Mouse (Mus musculus): ENCODE measurements at regions not wholly inside any gene's neighbourhood (a gene's known extent, or its start where the extent isn't known, plus 50 kb on each side); places are given as distances from the start of the nearest gene placed in this dataset.
A peak's percentile ranks its signal among the peaks of the same experiment; 100 is the strongest.

DNA sequence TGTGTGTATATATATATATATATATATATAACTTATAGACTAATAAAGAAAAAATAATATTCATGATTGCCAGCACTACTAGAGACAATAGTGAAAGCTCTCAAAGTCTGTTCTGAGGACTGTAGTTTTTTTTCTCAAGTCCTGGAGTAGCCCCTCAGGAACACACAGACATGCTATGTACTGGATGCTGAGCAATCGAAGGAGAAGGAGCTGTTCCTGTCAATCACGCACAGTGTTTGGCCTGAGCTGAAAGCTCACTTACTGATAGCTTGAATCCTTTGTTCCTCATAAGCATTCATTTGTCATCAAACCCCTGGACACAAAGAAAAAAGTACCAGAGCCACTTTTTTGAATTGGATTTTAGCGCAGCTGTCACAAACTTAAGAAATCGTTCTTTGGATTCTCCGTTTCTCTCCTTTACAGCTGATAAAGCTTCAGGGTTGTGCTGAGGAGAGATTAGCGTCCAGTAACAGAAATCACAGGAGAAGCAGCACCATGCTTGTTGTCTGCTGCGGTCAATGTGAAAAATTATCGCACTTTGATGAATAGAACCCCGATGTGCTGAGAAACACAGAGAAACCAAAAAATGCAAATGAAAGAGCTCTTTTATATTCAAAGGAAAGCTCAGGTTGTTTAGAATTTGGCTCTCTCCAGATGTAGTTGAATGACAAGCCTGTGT lies 702.2 kb upstream of the Tyrp1 start:
- Histone ChIP-seq H3K27me3 (no peaks in the 10 kb centered on the region), H3K4me3 (replicated peaks) (no peak overlapping the region), H3K36me3 (no peaks in the 10 kb centered on the region), H3K27ac (peak overlapping the region; percentile 59), H3K9me3 (no peaks in the 10 kb centered on the region), H3K4me2 (replicated peaks) (peak overlapping the region; percentile 36), H3K9ac (replicated peaks) (no peak overlapping the region; the same call in 1 of the 2 replicates), H3K4me1 (replicated peaks) (peaks cover 5% of the 10 kb centered on the region; the same call in 1 of the 2 replicates)
- ATAC-seq, result peak; percentile 86
- 41% methylated on average over 9 of the region's 9 CpGs for WGBS

DNA sequence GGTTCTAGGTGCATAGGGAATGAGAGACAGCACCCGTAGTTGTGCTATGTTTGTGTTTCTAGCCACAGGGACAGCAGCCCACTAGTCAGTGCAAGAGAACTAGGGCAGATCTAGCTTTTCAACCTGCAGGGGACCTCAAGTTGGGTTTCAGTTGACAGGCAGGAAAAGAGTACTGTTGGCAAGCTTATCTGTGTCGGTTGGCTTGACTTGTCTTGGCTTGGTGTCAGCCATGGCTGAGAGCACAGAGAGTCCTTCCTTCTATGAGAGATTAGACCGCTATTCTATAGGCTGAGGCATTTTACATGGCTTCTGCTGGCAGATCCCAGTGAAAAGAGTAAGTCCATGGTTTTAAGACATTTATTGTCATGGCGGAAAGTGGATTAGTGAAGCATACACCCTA lies 693.7 kb upstream of the Tyrp1 start:
- H3K27ac ChIP-seq, result no peak overlapping the region
- no peak overlapping the region for H3K4me2 ChIP-seq (replicated peaks)
- 92% methylated on average over 4 of the region's 4 CpGs for WGBS
- H3K36me3 ChIP-seq, result no peaks in the 10 kb centered on the region
- H3K9me3 ChIP-seq, result no peaks in the 10 kb centered on the region
- H3K4me3 ChIP-seq (replicated peaks), result no peak overlapping the region
- H3K4me1 ChIP-seq (replicated peaks), result no peaks in the 10 kb centered on the region
- H3K9ac ChIP-seq (replicated peaks), result no peak overlapping the region
- no peak for ATAC-seq
- no peaks in the 10 kb centered on the region for H3K27me3 ChIP-seq

DNA sequence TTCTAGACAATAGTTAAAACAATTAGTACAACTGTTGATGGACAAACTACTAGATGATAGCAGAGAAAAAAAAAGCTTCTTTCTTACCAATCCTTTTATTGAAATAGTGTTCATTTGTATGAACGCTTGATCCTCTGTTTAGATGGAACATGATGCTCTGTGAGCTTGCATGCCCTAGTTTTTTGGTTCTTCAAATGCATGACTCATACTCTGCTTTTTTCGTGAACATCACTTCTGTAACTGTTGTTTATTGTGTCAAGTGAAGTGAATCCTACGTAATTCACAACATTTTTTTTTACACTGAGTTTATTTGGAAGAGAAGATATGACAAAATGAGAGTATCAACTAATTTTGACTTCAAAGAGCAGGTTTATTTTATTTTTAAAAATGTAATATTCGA lies 674.1 kb upstream of the Tyrp1 start:
- Histone ChIP-seq H3K4me1 (replicated peaks) (no peaks in the 10 kb centered on the region), H3K9ac (replicated peaks) (no peak overlapping the region), H3K4me2 (replicated peaks) (no peak overlapping the region), H3K27me3 (no peaks in the 10 kb centered on the region), H3K36me3 (no peaks in the 10 kb centered on the region), H3K27ac (no peak overlapping the region), H3K4me3 (replicated peaks) (no peak overlapping the region), H3K9me3 (no peaks in the 10 kb centered on the region)
- WGBS, result 82% methylated on average over 4 of the region's 4 CpGs
- no peak for ATAC-seq

DNA sequence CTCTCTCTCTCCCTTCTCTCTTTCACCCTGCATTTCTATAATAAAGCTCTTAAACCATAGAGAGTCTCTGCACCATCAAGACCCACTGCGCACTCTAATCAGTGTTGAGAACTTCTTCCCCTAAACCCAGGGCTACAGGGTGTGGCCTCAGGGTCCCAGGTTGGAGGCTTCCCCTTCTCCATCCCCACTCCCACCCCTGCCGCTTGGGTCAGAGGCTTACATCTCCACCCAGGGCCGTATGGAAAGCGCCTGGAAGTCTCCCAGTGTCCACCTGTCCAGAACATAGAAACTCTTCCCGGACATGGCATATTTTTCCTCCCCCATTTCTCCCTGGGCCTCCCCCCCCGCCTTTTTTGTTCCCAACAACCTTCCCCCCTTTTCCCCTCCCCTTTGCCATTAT lies 660.7 kb upstream of the Tyrp1 start:
- Histone ChIP-seq H3K27me3 (no peaks in the 10 kb centered on the region), H3K9me3 (no peaks in the 10 kb centered on the region), H3K36me3 (no peaks in the 10 kb centered on the region), H3K4me2 (replicated peaks) (no peak overlapping the region), H3K4me1 (replicated peaks) (no peaks in the 10 kb centered on the region), H3K9ac (replicated peaks) (no peak overlapping the region), H3K4me3 (replicated peaks) (no peak overlapping the region), H3K27ac (no peak overlapping the region)
- no peak for ATAC-seq
- 85% methylated on average over 6 of the region's 6 CpGs for WGBS

DNA sequence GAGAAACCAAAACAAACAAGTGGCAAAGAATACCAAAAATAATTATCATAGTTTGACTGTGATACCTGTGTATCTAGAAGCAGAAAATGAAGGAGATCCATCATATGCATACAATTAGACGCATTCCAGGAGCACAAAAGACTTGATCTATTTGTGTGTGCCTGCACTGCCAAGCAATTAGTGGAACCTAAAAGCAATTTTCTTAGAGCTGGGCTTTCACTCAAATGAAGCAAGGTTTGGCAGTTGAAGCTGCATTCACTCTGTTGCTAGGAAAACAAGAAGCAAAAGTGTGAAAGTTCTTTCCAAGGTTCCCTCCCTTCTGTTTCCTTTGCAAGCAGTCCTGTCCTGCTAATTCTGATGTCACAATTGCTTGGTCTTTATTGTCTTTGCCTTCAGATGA lies 631.7 kb upstream of the Tyrp1 start:
- H3K4me3 ChIP-seq (replicated peaks), result no peak overlapping the region
- no peak overlapping the region for H3K4me2 ChIP-seq (replicated peaks)
- ATAC-seq, result no peak
- H3K36me3 ChIP-seq, result no peaks in the 10 kb centered on the region
- H3K4me1 ChIP-seq (replicated peaks), result no peaks in the 10 kb centered on the region
- no peaks in the 10 kb centered on the region for H3K9me3 ChIP-seq
- no peak overlapping the region for H3K27ac ChIP-seq
- no peak overlapping the region for H3K9ac ChIP-seq (replicated peaks)
- H3K27me3 ChIP-seq, result no peaks in the 10 kb centered on the region
- 84% methylated on average over 1 of the region's 1 CpGs for WGBS

DNA sequence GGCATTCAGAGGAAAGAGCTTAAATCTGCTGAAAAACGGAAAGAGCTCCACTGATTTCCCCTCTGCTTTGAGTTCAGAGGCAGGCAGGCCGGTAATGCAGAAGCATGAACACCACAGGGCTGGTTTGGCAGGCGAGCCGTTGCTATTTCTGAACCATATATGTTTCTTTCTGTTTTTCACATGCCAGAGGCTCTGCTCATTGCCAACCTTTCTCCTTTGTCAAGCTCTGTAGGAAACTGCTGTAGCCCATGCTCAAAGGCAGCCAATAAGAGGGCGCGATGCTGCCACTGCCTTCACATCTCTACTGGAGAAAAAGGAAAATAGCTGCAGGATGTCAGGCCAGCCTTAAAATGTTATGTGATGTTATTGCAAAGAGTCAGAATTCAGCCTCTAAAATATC lies 630.0 kb upstream of the Tyrp1 start:
- peak; percentile 56 for ATAC-seq
- H3K9me3 ChIP-seq, result no peaks in the 10 kb centered on the region
- H3K4me3 ChIP-seq (replicated peaks), result no peak overlapping the region
- no peaks in the 10 kb centered on the region for H3K36me3 ChIP-seq
- H3K4me1 ChIP-seq (replicated peaks), result no peaks in the 10 kb centered on the region
- WGBS, result 82% methylated on average over 6 of the region's 6 CpGs
- no peaks in the 10 kb centered on the region for H3K27me3 ChIP-seq
- H3K4me2 ChIP-seq (replicated peaks), result no peak overlapping the region
- no peak overlapping the region for H3K9ac ChIP-seq (replicated peaks)
- H3K27ac ChIP-seq, result no peak overlapping the region

DNA sequence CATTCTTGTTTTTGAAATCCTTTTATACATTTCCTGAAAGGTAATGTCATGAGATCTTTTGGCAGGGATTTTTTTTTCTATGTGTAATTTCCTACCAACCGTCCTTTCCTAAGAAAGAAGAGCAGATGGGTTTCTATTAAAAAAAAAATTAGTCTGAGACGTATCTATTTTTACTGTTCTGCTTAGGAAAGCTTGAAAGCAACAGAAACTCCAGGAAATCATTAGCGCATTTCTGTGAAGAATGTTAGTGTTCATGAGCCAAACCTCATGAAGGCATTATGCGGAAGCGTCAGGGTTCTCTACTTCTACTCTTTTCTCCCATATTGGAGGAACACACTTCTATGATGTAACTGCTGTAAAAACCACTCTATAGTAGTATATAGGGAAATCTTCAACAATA lies 629.5 kb upstream of the Tyrp1 start:
- ATAC-seq, result no peak
- H3K27ac ChIP-seq, result no peak overlapping the region
- WGBS, result 90% methylated on average over 5 of the region's 5 CpGs
- no peaks in the 10 kb centered on the region for H3K36me3 ChIP-seq
- no peaks in the 10 kb centered on the region for H3K27me3 ChIP-seq
- H3K4me1 ChIP-seq (replicated peaks), result no peaks in the 10 kb centered on the region
- no peak overlapping the region for H3K4me3 ChIP-seq (replicated peaks)
- H3K9ac ChIP-seq (replicated peaks), result no peak overlapping the region
- H3K9me3 ChIP-seq, result no peaks in the 10 kb centered on the region
- no peak overlapping the region for H3K4me2 ChIP-seq (replicated peaks)
